Mouse (Mus musculus): ENCODE results near the gene Gm21860.
"Not testable (repeated sequence)": the region's sequence is repeated elsewhere in the genome, so short reads cannot be mapped to it uniquely, and the experiment has no call there.

DNA sequence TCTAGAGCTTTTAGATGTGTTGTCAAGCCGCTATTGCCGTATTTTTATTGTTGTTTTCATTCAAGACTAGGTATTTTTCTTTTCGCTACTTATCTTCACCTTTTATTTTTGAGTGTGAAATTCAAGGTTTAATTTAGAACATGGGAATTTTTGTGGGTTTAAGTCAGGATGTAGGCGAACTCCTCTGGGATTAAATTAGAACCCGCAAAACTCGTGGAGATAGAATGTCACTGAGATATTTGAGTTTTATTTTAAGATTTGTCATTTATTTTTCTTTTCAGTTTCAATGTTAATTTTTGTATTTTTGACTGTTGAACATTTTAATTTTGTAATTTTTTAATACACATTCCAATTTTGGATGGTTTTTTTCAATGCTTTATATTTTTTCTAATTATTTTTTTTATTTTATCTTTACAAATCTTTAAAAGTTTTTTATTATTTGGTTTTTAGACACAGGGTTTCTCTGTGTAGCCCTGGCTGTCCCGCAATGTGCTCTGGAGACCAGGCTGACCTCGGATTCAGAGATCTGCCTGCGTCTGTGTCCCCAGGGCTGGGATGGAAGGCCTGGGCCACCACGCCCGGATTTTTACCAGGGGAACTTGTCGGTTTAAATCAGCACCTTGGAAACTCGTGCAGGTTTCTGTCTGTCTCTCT lies 26.2 kb downstream of the Gm21860 start:
- TF ChIP-seq CTCF (IDR thresholded peaks at IDR 0.05; ENCODE audit: borderline replicate concordance, insufficient read depth, low read depth, low read length); POLR2A (IDR thresholded peaks at IDR 0.05; ENCODE audit: borderline replicate concordance, insufficient read depth, low read length): not testable (repeated sequence)

Data from cerebellum, adult 2 months (tissue).